Mouse (Mus musculus) heart, adult 2 months (tissue): Measurements from ENCODE around the gene Ppp4r3a.

Experiments used
- CTCF ChIP-seq: fragments of 200-600 bp; IDR thresholded peaks from 2 replicates; pipeline ENCODE4 v1.8.1; 2022; ENCODE audit warnings: antibody characterized with exemption, mild to moderate bottlenecking, moderate library complexity
- EP300 ChIP-seq: fragments of 200-500 bp; IDR thresholded peaks from 2 replicates; pipeline ENCODE4 v1.6.1; 2011; ENCODE audit warnings: low read depth, low read length, control low read depth; ENCODE audit not compliant: insufficient read depth
- POLR2A ChIP-seq: fragments of 200-500 bp; IDR thresholded peaks from 2 replicates; pipeline ENCODE4 v1.6.1; 2011; ENCODE audit warnings: mild to moderate bottlenecking, low read depth, low read length, control low read depth; ENCODE audit not compliant: insufficient read depth

DNA sequence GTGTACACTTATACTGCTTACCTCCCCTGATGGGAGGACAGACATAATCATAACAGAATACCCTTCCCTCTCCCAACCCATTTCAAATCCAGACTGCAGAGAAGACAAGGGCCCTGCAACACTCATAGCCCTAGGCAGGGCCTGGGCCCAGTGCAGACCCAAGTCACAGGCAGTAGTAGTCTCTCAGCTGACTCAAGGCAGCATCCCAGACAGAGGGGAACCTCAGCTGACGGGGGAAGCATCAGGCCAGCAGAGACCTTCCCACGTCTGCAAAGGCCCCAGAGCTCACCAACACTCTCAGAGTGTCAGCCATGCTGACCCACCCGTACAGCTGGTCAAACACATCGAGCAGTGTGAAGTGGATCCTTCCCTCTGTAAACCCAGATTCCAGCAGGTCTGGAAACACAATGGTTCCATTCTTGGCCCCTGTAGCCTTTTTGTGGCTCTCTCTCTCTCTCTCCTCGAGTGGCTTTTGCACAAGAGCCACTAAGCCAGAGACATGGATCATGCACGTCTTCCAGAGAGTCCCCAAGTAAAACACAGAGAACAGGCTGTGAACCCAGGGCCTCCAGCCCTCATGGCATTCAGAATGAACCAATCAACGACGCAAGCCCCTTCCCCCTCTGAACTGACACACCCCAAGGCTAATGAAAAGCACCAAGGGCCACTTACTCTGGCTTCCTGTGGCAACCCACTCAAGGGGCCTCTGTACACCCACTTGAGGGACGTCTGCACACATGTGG is 61.8 kb downstream of the Ppp4r3a start:
- TF ChIP-seq POLR2A, result no peak
- no peak for TF ChIP-seq CTCF
- no peak for TF ChIP-seq EP300
